Comparison of ENCODE assay signal across 29 mouse cellular contexts in genomic region chr5:52457154-52457553, GRCm38 (mm10). TPM values are rescaled to one million over a fixed set of nuclear protein-coding genes. Genes with fewer than 3 reads are reported as not detected.
DNase-seq lines count a peak whose midpoint lies in the region; ATAC-seq lines count a peak whose summit lies in the region.
"Had no signal": no experiment of that assay in that cellular context is flagged by ENCODE, and none has a peak within 500 bp of the region (broad histone marks: within the 10 kb centered on the region; RNA-seq: fewer than 3 reads in every experiment).

No protein-coding gene starts in this region.

- no peaks in the 10 kb centered on the region for H3K27me3 ChIP-seq in forebrain, embryonic 14.5 days (replicated peaks; ENCODE audit: control insufficient read depth, insufficient read depth, low read length)
- no peaks in the 10 kb centered on the region for H3K27me3 ChIP-seq in forebrain, embryonic 11.5 days (ENCODE audit: control insufficient read depth, insufficient read depth, low read length)
- no peaks in the 10 kb centered on the region for H3K27me3 ChIP-seq in midbrain, embryonic 11.5 days (ENCODE audit: control insufficient read depth, insufficient read depth, low read length)
- H3K27me3 ChIP-seq in midbrain, embryonic 14.5 days (ENCODE audit: control insufficient read depth, insufficient read depth, low read length) = no peaks in the 10 kb centered on the region
- H3K27me3 ChIP-seq in forebrain, embryonic 16.5 days (replicated peaks; ENCODE audit: control insufficient read depth, insufficient read depth, low read length) = no peaks in the 10 kb centered on the region
- H3K27me3 ChIP-seq: CH12.LX; embryonic facial prominence, embryonic 12.5 days; embryonic facial prominence, embryonic 15.5 days; heart, embryonic 13.5 days; Patski had no signal

- peak; percentile 48 for DNase-seq in forebrain, embryonic 14.5 days (ENCODE audit: low spot score)
- DNase-seq in forebrain, embryonic 11.5 days (ENCODE audit: low spot score) = no peak
- peak; percentile 39 for DNase-seq in midbrain, embryonic 11.5 days (ENCODE audit: low spot score, missing footprints)
- no peak for DNase-seq in midbrain, embryonic 14.5 days
- DNase-seq in kidney, postnatal 4 days = no peak
- DNase-seq: adrenal gland, postnatal 10 days; adrenal gland, postnatal 36 days; B cell, adult 2 months; cerebellum, adult 11 months; cerebellum, adult 2 months; cerebellum, adult 9-11 months; cerebellum, postnatal 25 days; gastrocnemius, postnatal 10 days; gastrocnemius, postnatal 36 days; heart, adult 2 months; heart, postnatal 14 days; heart, postnatal 4 days had no signal

- 61% methylated on average over 6 of the region's 6 CpGs for WGBS in forebrain, embryonic 14.5 days
- 76% methylated on average over 6 of the region's 6 CpGs for WGBS in forebrain, embryonic 11.5 days
- WGBS in midbrain, embryonic 11.5 days = 75% methylated on average over 6 of the region's 6 CpGs
- 69% methylated on average over 6 of the region's 6 CpGs for WGBS in midbrain, embryonic 14.5 days
- 46% methylated on average over 6 of the region's 6 CpGs for WGBS in forebrain, embryonic 16.5 days

- H3K4me3 ChIP-seq in forebrain, embryonic 14.5 days (ENCODE audit: low read depth, low read length) = no peak overlapping the region
- H3K4me3 ChIP-seq in forebrain, embryonic 11.5 days (ENCODE audit: low read depth, low read length) = no peak overlapping the region
- H3K4me3 ChIP-seq in midbrain, embryonic 11.5 days (ENCODE audit: low read depth, low read length) = no peak overlapping the region
- no peak overlapping the region for H3K4me3 ChIP-seq in midbrain, embryonic 14.5 days (replicated peaks; ENCODE audit: low read depth, low read length)
- H3K4me3 ChIP-seq in forebrain, embryonic 16.5 days (replicated peaks; ENCODE audit: low read length) = no peak overlapping the region
- H3K4me3 ChIP-seq: embryonic facial prominence, embryonic 12.5 days; embryonic facial prominence, embryonic 15.5 days; heart, adult 2 months; heart, embryonic 10.5 days; heart, embryonic 13.5 days had no signal

- no peaks in the 10 kb centered on the region for H3K9me3 ChIP-seq in forebrain, embryonic 14.5 days (replicated peaks; ENCODE audit: control insufficient read depth, low read length)
- no peaks in the 10 kb centered on the region for H3K9me3 ChIP-seq in forebrain, embryonic 11.5 days (ENCODE audit: control insufficient read depth, low read length)
- H3K9me3 ChIP-seq in midbrain, embryonic 11.5 days (ENCODE audit: control insufficient read depth, low read length) = no peaks in the 10 kb centered on the region
- H3K9me3 ChIP-seq in midbrain, embryonic 14.5 days (ENCODE audit: control insufficient read depth, low read length) = no peaks in the 10 kb centered on the region
- no peaks in the 10 kb centered on the region for H3K9me3 ChIP-seq in forebrain, embryonic 16.5 days (ENCODE audit: control insufficient read depth, low read length)
- H3K9me3 ChIP-seq: embryonic facial prominence, embryonic 12.5 days; embryonic facial prominence, embryonic 15.5 days; heart, embryonic 10.5 days; heart, embryonic 13.5 days had no signal

- no peak overlapping the region for H3K27ac ChIP-seq in forebrain, embryonic 14.5 days (ENCODE audit: low read depth, low read length)
- no peak overlapping the region for H3K27ac ChIP-seq in forebrain, embryonic 11.5 days (ENCODE audit: low read depth, low read length)
- H3K27ac ChIP-seq in midbrain, embryonic 11.5 days (ENCODE audit: low read depth, low read length) = no peak overlapping the region
- no peak overlapping the region for H3K27ac ChIP-seq in midbrain, embryonic 14.5 days (replicated peaks; ENCODE audit: low read depth, low read length)
- no peak overlapping the region for H3K27ac ChIP-seq in forebrain, embryonic 16.5 days (ENCODE audit: low read length)
- H3K27ac ChIP-seq: embryonic facial prominence, embryonic 12.5 days; embryonic facial prominence, embryonic 15.5 days; heart, adult 2 months; heart, embryonic 10.5 days; heart, embryonic 13.5 days; hindbrain, embryonic 14.5 days; hindbrain, postnatal 0 days had no signal

- H3K4me2 ChIP-seq in forebrain, embryonic 14.5 days (ENCODE audit: low read length) = no peak overlapping the region
- H3K4me2 ChIP-seq in forebrain, embryonic 11.5 days (ENCODE audit: low read depth, low read length, severe bottlenecking) = no peak overlapping the region
- no peak overlapping the region for H3K4me2 ChIP-seq in midbrain, embryonic 11.5 days
- H3K4me2 ChIP-seq in midbrain, embryonic 14.5 days (ENCODE audit: low read length) = no peak overlapping the region
- no peak overlapping the region for H3K4me2 ChIP-seq in forebrain, embryonic 16.5 days (ENCODE audit: low read length)
- H3K4me2 ChIP-seq: embryonic facial prominence, embryonic 12.5 days; embryonic facial prominence, embryonic 15.5 days; heart, embryonic 13.5 days; hindbrain, embryonic 14.5 days had no signal

- H3K36me3 ChIP-seq in forebrain, embryonic 14.5 days (ENCODE audit: control insufficient read depth, insufficient read depth, low read length) = no peaks in the 10 kb centered on the region
- no peaks in the 10 kb centered on the region for H3K36me3 ChIP-seq in forebrain, embryonic 11.5 days (ENCODE audit: control insufficient read depth, insufficient read depth, low read length)
- no peaks in the 10 kb centered on the region for H3K36me3 ChIP-seq in midbrain, embryonic 11.5 days (ENCODE audit: control insufficient read depth, insufficient read depth, low read length)
- no peaks in the 10 kb centered on the region for H3K36me3 ChIP-seq in midbrain, embryonic 14.5 days (ENCODE audit: control insufficient read depth, insufficient read depth, low read length)
- no peaks in the 10 kb centered on the region for H3K36me3 ChIP-seq in forebrain, embryonic 16.5 days (ENCODE audit: control insufficient read depth, insufficient read depth)
- H3K36me3 ChIP-seq: embryonic facial prominence, embryonic 12.5 days; embryonic facial prominence, embryonic 15.5 days; G1E; heart, embryonic 10.5 days; heart, embryonic 13.5 days had no signal

- ATAC-seq in forebrain, embryonic 14.5 days = peak; percentile 69; the same call in 1 of the 2 replicates
- no peak for ATAC-seq in forebrain, embryonic 11.5 days (replicated peaks; ENCODE audit: low FRiP score)
- no peak for ATAC-seq in midbrain, embryonic 11.5 days (ENCODE audit: low FRiP score)
- no peak for ATAC-seq in midbrain, embryonic 14.5 days (ENCODE audit: low FRiP score, low TSS enrichment)
- peak; percentile 63 for ATAC-seq in forebrain, embryonic 16.5 days
- ATAC-seq: hindbrain, postnatal 0 days; inflammation-experienced regulatory T-cells, adult 6 months; intestine, postnatal 0 days; Patski had no signal

- H3K4me1 ChIP-seq in forebrain, embryonic 14.5 days (ENCODE audit: control insufficient read depth, insufficient read depth, low read length) = peaks cover 4% of the 10 kb centered on the region; the same call in 1 of the 2 replicates
- H3K4me1 ChIP-seq in forebrain, embryonic 11.5 days (replicated peaks; ENCODE audit: control insufficient read depth, insufficient read depth, low read length) = no peaks in the 10 kb centered on the region
- no peaks in the 10 kb centered on the region for H3K4me1 ChIP-seq in midbrain, embryonic 11.5 days (ENCODE audit: control insufficient read depth, insufficient read depth, low read length)
- H3K4me1 ChIP-seq in midbrain, embryonic 14.5 days (ENCODE audit: control insufficient read depth, insufficient read depth, low read length) = no peaks in the 10 kb centered on the region
- peaks cover 8% of the 10 kb centered on the region; the same call in 1 of the 2 replicates for H3K4me1 ChIP-seq in forebrain, embryonic 16.5 days (replicated peaks; ENCODE audit: control insufficient read depth, insufficient read depth, low read length)
- H3K4me1 ChIP-seq: embryonic facial prominence, embryonic 12.5 days; embryonic facial prominence, embryonic 15.5 days had no signal

- H3K9ac ChIP-seq in forebrain, embryonic 14.5 days (ENCODE audit: low read length) = no peak overlapping the region
- no peak overlapping the region for H3K9ac ChIP-seq in forebrain, embryonic 11.5 days (ENCODE audit: low read length)
- no peak overlapping the region for H3K9ac ChIP-seq in midbrain, embryonic 11.5 days (ENCODE audit: low read length)
- H3K9ac ChIP-seq in midbrain, embryonic 14.5 days (replicated peaks; ENCODE audit: low read length) = no peak overlapping the region
- H3K9ac ChIP-seq in forebrain, embryonic 16.5 days (replicated peaks; ENCODE audit: low read depth, low read length) = no peak overlapping the region
- H3K9ac ChIP-seq: embryonic facial prominence, embryonic 12.5 days; embryonic facial prominence, embryonic 15.5 days; heart, embryonic 13.5 days; hindbrain, embryonic 14.5 days had no signal

RNA-seq across cellular contexts. Expression of gene Ccdc149, which starts 14.2 kb away (rescaled TPM):
- 8.5 and 9.6 TPM in 2 replicates for polyA plus RNA-seq in forebrain, embryonic 14.5 days (2014; fragmentation: Nextera tagmentation; extraction: Ambion mirVana)
- 3.1 and 3.2 TPM in 2 replicates for polyA plus RNA-seq in forebrain, embryonic 11.5 days (2014; fragmentation: Nextera tagmentation; extraction: Ambion mirVana)
- 2.4 and 3.1 TPM in 2 replicates for polyA plus RNA-seq in midbrain, embryonic 11.5 days (2014; fragmentation: Nextera tagmentation; extraction: Ambion mirVana)
- polyA plus RNA-seq in midbrain, embryonic 14.5 days (2014; fragmentation: Nextera tagmentation; extraction: Ambion mirVana) = 9.3 and 9.5 TPM in 2 replicates
- 12.5 and 13.5 TPM in 2 replicates for polyA plus RNA-seq in forebrain, embryonic 16.5 days (2015; fragmentation: Nextera tagmentation; extraction: Ambion mirVana)
- polyA plus RNA-seq: G1E; inflammation-experienced regulatory T-cells, adult 6 months had no signal

Comparison
In these comparisons a context has a peak if more than half of its experiments do, and no peak if none do; other contexts are left out.
1. ATAC-seq: peak in forebrain, embryonic 14.5 days (single experiment) and forebrain, embryonic 16.5 days (single experiment); none in forebrain, embryonic 11.5 days (single experiment), midbrain, embryonic 11.5 days (single experiment) and midbrain, embryonic 14.5 days (single experiment).
2. DNase-seq: peak in forebrain, embryonic 14.5 days (single experiment) and midbrain, embryonic 11.5 days (single experiment); none in forebrain, embryonic 11.5 days (single experiment), midbrain, embryonic 14.5 days (single experiment) and kidney, postnatal 4 days (0 of 2).